Mouse (Mus musculus): ENCODE results near the gene Ms4a18. TPM values are rescaled to one million over a fixed set of nuclear protein-coding genes. Genes with fewer than 3 reads are reported as not detected.

Ms4a18 gene
- polyA plus RNA-seq, 1 experiment, result not detected

- no peak overlapping the region for H3K4me3 ChIP-seq (ENCODE audit: insufficient read depth, low read depth, low read length)
- no peak for DNase-seq
- 78% methylated on average over 2 of the region's 2 CpGs for WGBS
- no peak overlapping the region for H3K27ac ChIP-seq (ENCODE audit: insufficient read depth, low read depth, low read length)
- no peaks in the 10 kb centered on the region for H3K4me1 ChIP-seq (ENCODE audit: control insufficient read depth, insufficient read depth, low read length)
- no peaks in the 10 kb centered on the region for H3K36me3 ChIP-seq (ENCODE audit: control insufficient read depth, insufficient read depth, low read length)
- TF ChIP-seq POLR2A (IDR thresholded peaks at IDR 0.05; ENCODE audit: low read depth, low read length), result no peak
- no peak for TF ChIP-seq CTCF (conservative IDR thresholded peaks at IDR 0.05; ENCODE audit: insufficient read depth, insufficient read length, low read depth, low read length)
- no peaks in the 10 kb centered on the region for H3K27me3 ChIP-seq (replicated peaks; ENCODE audit: control insufficient read depth, insufficient read depth, low read length)
These were observed 42.6 kb downstream of the Ms4a18 start for GRCm38 (mm10) chr19:10975187-10975586.

GRCm38 (mm10) chr19:10974238-10974865 lies 43.5 kb downstream of the Ms4a18 start, which contains the start of gene Ms4a10:
Gene Ms4a10 (minus strand): TSS chr19:10974670.
- TF ChIP-seq CTCF (conservative IDR thresholded peaks at IDR 0.05; ENCODE audit: insufficient read depth, insufficient read length, low read depth, low read length) (no peak), POLR2A (IDR thresholded peaks at IDR 0.05; ENCODE audit: low read depth, low read length) (no peak)
- H3K36me3 ChIP-seq (ENCODE audit: control insufficient read depth, insufficient read depth, low read length), result no peaks in the 10 kb centered on the region
- no peaks in the 10 kb centered on the region for H3K27me3 ChIP-seq (replicated peaks; ENCODE audit: control insufficient read depth, insufficient read depth, low read length)
- no peak within 1 kb of the TSS for H3K4me3 ChIP-seq (ENCODE audit: insufficient read depth, low read depth, low read length)
- H3K4me1 ChIP-seq (ENCODE audit: control insufficient read depth, insufficient read depth, low read length), result no peaks in the 10 kb centered on the region
- WGBS, result 32% methylated on average over 4 of the region's 4 CpGs
- no peak within 1 kb of the TSS for H3K27ac ChIP-seq (ENCODE audit: insufficient read depth, low read depth, low read length)
- DNase-seq, result no peak

- TF ChIP-seq POLR2A (IDR thresholded peaks at IDR 0.05; ENCODE audit: low read depth, low read length) (no peak), CTCF (conservative IDR thresholded peaks at IDR 0.05; ENCODE audit: insufficient read depth, insufficient read length, low read depth, low read length) (no peak)
- Histone ChIP-seq H3K4me1 (ENCODE audit: control insufficient read depth, insufficient read depth, low read length) (no peaks in the 10 kb centered on the region), H3K27me3 (replicated peaks; ENCODE audit: control insufficient read depth, insufficient read depth, low read length) (no peaks in the 10 kb centered on the region), H3K4me3 (ENCODE audit: insufficient read depth, low read depth, low read length) (no peak overlapping the region), H3K36me3 (ENCODE audit: control insufficient read depth, insufficient read depth, low read length) (no peaks in the 10 kb centered on the region), H3K27ac (ENCODE audit: insufficient read depth, low read depth, low read length) (no peak overlapping the region)
- DNase-seq, result no peak
- 38% methylated on average over 2 of the region's 2 CpGs for WGBS
These were observed 44.6 kb downstream of the Ms4a18 start for GRCm38 (mm10) chr19:10973187-10973586.

GRCm38 (mm10) chr19:10972660-10973059 lies 45.2 kb downstream of the Ms4a18 start:
- H3K27ac ChIP-seq (ENCODE audit: insufficient read depth, low read depth, low read length), result no peak overlapping the region
- TF ChIP-seq POLR2A (IDR thresholded peaks at IDR 0.05; ENCODE audit: low read depth, low read length), result no peak
- no peak for TF ChIP-seq CTCF (conservative IDR thresholded peaks at IDR 0.05; ENCODE audit: insufficient read depth, insufficient read length, low read depth, low read length)

GRCm38 (mm10) chr19:10970457-10970856 lies 47.4 kb downstream of the Ms4a18 start:
- WGBS, result 64% methylated on average over 3 of the region's 3 CpGs
- Histone ChIP-seq H3K4me1 (ENCODE audit: control insufficient read depth, insufficient read depth, low read length) (no peaks in the 10 kb centered on the region), H3K36me3 (ENCODE audit: control insufficient read depth, insufficient read depth, low read length) (no peaks in the 10 kb centered on the region), H3K27ac (ENCODE audit: insufficient read depth, low read depth, low read length) (no peak overlapping the region), H3K4me3 (ENCODE audit: insufficient read depth, low read depth, low read length) (no peak overlapping the region), H3K27me3 (replicated peaks; ENCODE audit: control insufficient read depth, insufficient read depth, low read length) (no peaks in the 10 kb centered on the region)
- no peak for DNase-seq
- TF ChIP-seq CTCF (conservative IDR thresholded peaks at IDR 0.05; ENCODE audit: insufficient read depth, insufficient read length, low read depth, low read length) (no peak), POLR2A (IDR thresholded peaks at IDR 0.05; ENCODE audit: low read depth, low read length) (no peak)

More at GRCm38 (mm10) chr19:10972660-10973059, 45.2 kb downstream of the Ms4a18 start:
- Histone ChIP-seq H3K36me3 (ENCODE audit: control insufficient read depth, insufficient read depth, low read length) (no peaks in the 10 kb centered on the region), H3K4me3 (ENCODE audit: insufficient read depth, low read depth, low read length) (no peak overlapping the region), H3K27me3 (replicated peaks; ENCODE audit: control insufficient read depth, insufficient read depth, low read length) (no peaks in the 10 kb centered on the region), H3K4me1 (ENCODE audit: control insufficient read depth, insufficient read depth, low read length) (no peaks in the 10 kb centered on the region)
- DNase-seq, result no peak
- 77% methylated on average over 3 of the region's 3 CpGs for WGBS

GRCm38 (mm10) chr19:10968578-10968977 lies 49.3 kb downstream of the Ms4a18 start:
- Histone ChIP-seq H3K4me1 (ENCODE audit: control insufficient read depth, insufficient read depth, low read length) (no peaks in the 10 kb centered on the region), H3K4me3 (ENCODE audit: insufficient read depth, low read depth, low read length) (no peak overlapping the region), H3K27me3 (replicated peaks; ENCODE audit: control insufficient read depth, insufficient read depth, low read length) (no peaks in the 10 kb centered on the region), H3K36me3 (ENCODE audit: control insufficient read depth, insufficient read depth, low read length) (no peaks in the 10 kb centered on the region), H3K27ac (ENCODE audit: insufficient read depth, low read depth, low read length) (no peak overlapping the region)
- no peak for TF ChIP-seq CTCF (conservative IDR thresholded peaks at IDR 0.05; ENCODE audit: insufficient read depth, insufficient read length, low read depth, low read length)
- TF ChIP-seq POLR2A (IDR thresholded peaks at IDR 0.05; ENCODE audit: low read depth, low read length), result no peak
- WGBS, result 72% methylated on average over 7 of the region's 7 CpGs
- DNase-seq, result no peak

- 78% methylated on average over 7 of the region's 7 CpGs for WGBS
- Histone ChIP-seq H3K36me3 (ENCODE audit: control insufficient read depth, insufficient read depth, low read length) (no peaks in the 10 kb centered on the region), H3K27me3 (replicated peaks; ENCODE audit: control insufficient read depth, insufficient read depth, low read length) (no peaks in the 10 kb centered on the region), H3K4me1 (ENCODE audit: control insufficient read depth, insufficient read depth, low read length) (no peaks in the 10 kb centered on the region), H3K27ac (ENCODE audit: insufficient read depth, low read depth, low read length) (no peak overlapping the region), H3K4me3 (ENCODE audit: insufficient read depth, low read depth, low read length) (no peak overlapping the region)
- TF ChIP-seq CTCF (conservative IDR thresholded peaks at IDR 0.05; ENCODE audit: insufficient read depth, insufficient read length, low read depth, low read length) (no peak), POLR2A (IDR thresholded peaks at IDR 0.05; ENCODE audit: low read depth, low read length) (no peak)
- no peak for DNase-seq
These were observed 52.1 kb downstream of the Ms4a18 start for GRCm38 (mm10) chr19:10965721-10966120.

Measured in kidney, adult 2 months (tissue).